Comparison of ENCODE assay signal across 28 mouse cellular contexts in genomic region chr3:156923159-156923558, GRCm38 (mm10).
"Had no signal": no experiment of that assay in that cellular context is flagged by ENCODE, and none has a peak within 500 bp of the region (broad histone marks: within the 10 kb centered on the region; RNA-seq: fewer than 3 reads in every experiment).

No protein-coding gene starts in this region.

- H3K36me3 ChIP-seq: embryonic facial prominence, embryonic 10.5 days; embryonic facial prominence, embryonic 12.5 days; embryonic facial prominence, embryonic 13.5 days; embryonic facial prominence, embryonic 15.5 days; forebrain, embryonic 10.5 days; forebrain, embryonic 12.5 days; forebrain, embryonic 15.5 days; heart, embryonic 10.5 days had no signal

- H3K27me3 ChIP-seq: embryonic facial prominence, embryonic 12.5 days; embryonic facial prominence, embryonic 13.5 days; embryonic facial prominence, embryonic 15.5 days; forebrain, embryonic 12.5 days; forebrain, embryonic 13.5 days; forebrain, embryonic 15.5 days had no signal

- H3K9me3 ChIP-seq: embryonic facial prominence, embryonic 10.5 days; embryonic facial prominence, embryonic 12.5 days; embryonic facial prominence, embryonic 13.5 days; embryonic facial prominence, embryonic 15.5 days; forebrain, embryonic 10.5 days; forebrain, embryonic 12.5 days; forebrain, embryonic 13.5 days; forebrain, embryonic 15.5 days; heart, embryonic 10.5 days had no signal

- H3K4me1 ChIP-seq: embryonic facial prominence, embryonic 10.5 days; embryonic facial prominence, embryonic 12.5 days; embryonic facial prominence, embryonic 13.5 days; embryonic facial prominence, embryonic 15.5 days; forebrain, embryonic 10.5 days; forebrain, embryonic 12.5 days had no signal

- H3K4me3 ChIP-seq: embryonic facial prominence, embryonic 10.5 days; embryonic facial prominence, embryonic 12.5 days; embryonic facial prominence, embryonic 13.5 days; embryonic facial prominence, embryonic 15.5 days; erythroblast, embryonic 14.5 days; forebrain, embryonic 10.5 days; forebrain, embryonic 12.5 days; forebrain, embryonic 13.5 days; forebrain, embryonic 15.5 days; gastrocnemius, adult 2 months; heart, adult 2 months; heart, embryonic 10.5 days had no signal

- H3K4me2 ChIP-seq: embryonic facial prominence, embryonic 12.5 days; embryonic facial prominence, embryonic 13.5 days; embryonic facial prominence, embryonic 15.5 days; forebrain, embryonic 12.5 days; forebrain, embryonic 13.5 days; forebrain, embryonic 15.5 days had no signal

- H3K27ac ChIP-seq: embryonic facial prominence, embryonic 10.5 days; embryonic facial prominence, embryonic 12.5 days; embryonic facial prominence, embryonic 13.5 days; embryonic facial prominence, embryonic 15.5 days; forebrain, embryonic 10.5 days; forebrain, embryonic 12.5 days; forebrain, embryonic 13.5 days; forebrain, embryonic 15.5 days; gastrocnemius, adult 2 months; heart, adult 2 months; heart, embryonic 10.5 days had no signal

- DNase-seq: cerebellum, adult 8-10 months; cerebellum, adult 9-10 months; cerebellum, adult 9-11 months; cerebellum, postnatal 10 days; cerebellum, postnatal 14 days; cerebellum, postnatal 25 days; embryo, embryonic 11 days; forebrain, postnatal 0 days; gastrocnemius, adult 2 months; gastrocnemius, postnatal 10 days; gastrocnemius, postnatal 14 days; gastrocnemius, postnatal 25 days; gastrocnemius, postnatal 36 days; heart, adult 11 months; heart, adult 18-20 months; heart, adult 2 months had no signal

- H3K9ac ChIP-seq: embryonic facial prominence, embryonic 12.5 days; embryonic facial prominence, embryonic 13.5 days; embryonic facial prominence, embryonic 15.5 days; forebrain, embryonic 12.5 days; forebrain, embryonic 13.5 days; forebrain, embryonic 15.5 days; forebrain, postnatal 0 days had no signal

- ATAC-seq: forebrain, embryonic 13.5 days; forebrain, embryonic 14.5 days; forebrain, embryonic 15.5 days; forebrain, embryonic 16.5 days; forebrain, postnatal 0 days had no signal
